Mouse (Mus musculus): ENCODE data around the gene Tcte2.

DNA sequence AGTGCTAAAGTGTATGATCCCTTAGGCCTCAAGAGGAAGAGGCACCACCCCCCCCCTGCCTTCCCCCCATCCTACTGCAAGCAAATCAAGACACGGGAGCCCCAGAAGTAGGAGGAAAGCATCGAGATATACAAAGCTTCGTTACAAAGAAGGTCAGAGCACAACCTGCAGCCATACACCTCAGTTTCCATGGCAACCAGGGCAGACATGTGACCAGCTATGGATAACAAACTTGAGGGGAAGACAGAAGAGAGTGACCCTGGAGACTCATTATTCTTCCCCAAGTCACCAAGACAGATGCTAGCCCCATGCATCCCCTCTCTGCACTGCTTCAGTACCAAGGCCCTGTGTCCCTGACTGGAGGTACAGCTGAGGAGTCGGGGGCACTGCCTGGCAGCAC is 74.5 kb downstream of the Tcte2 start:
- no peak for TF ChIP-seq CTCF (IDR thresholded peaks at IDR 0.05; ENCODE audit: low read depth, low read length)
- no peak for TF ChIP-seq POLR2A (IDR thresholded peaks at IDR 0.05; ENCODE audit: borderline replicate concordance, low read depth, low read length)
